Mouse (Mus musculus) thymus, postnatal 25 days (tissue): ENCODE data around the gene Atmin.

ENCODE experiments used
- DNase-seq: peaks from one replicate; pipeline ENCODE4 v3.0.0; 2022

Atmin gene

DNA sequence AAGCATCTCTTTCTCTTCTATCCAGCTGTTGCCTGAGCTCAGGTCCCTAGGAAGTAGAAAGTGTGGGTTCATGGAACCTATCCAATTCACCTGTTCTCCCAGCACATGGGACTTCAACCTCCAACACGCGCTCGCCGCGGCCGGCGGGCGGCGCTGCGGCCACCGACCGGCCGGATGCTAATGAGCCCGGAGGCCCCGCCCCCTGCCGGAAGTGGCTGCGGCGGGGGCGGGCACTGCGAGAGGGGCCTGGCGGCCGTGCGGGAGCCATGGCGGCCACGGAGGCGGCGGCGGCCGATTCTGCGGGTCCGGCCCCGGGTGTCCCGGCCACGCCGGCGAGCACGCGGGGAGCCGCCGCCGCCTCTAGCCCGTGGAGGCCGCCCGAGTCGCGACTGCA, at the start of gene Atmin:
Atmin (plus strand) TSS at position 233 of the 394 bp plus-strand sequence.
- DNase-seq = peak; percentile 83

GRCm38 (mm10) chr8:116893938-116894337, 49.3 kb upstream of the Atmin start:
- no peak for DNase-seq

DNA sequence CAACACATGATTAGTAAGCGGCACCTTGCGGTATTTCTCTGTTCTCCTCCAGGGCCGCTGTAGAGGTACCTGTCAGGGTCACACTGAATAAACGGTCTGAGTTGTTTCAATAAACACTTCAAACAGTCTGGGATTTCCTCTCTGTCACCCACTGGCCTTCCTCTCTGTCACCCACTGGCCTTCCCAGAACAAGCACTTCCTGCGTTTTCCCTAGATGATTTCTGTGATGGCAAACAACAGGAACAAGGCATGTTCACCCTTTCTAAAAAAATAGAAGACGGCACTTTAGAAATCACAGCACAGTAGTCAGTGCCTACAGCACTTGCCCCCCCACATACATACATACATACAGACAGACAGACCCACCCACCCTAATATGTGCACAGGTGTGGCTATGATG, 47.7 kb upstream of the Atmin start:
- no peak for DNase-seq

DNA sequence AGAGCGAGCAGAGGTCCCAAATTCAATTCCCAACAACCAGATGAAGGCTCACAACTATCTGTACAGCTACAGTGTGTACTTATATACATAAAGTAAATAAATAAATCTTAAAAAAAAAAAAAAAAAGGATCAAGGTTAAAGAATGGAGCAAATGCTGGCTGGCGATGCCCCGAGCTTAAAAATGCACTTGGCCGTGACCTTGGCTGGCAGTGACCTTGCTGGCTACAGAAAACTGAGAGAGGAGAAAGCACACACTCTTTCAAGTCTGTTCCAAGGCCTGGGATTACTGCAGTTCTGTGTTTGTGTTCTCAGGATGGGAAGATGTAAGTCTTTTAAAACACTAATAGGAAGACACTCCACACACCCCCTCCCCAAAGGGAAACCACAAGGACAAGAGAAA, 38.5 kb upstream of the Atmin start:
- DNase-seq = no peak

DNA sequence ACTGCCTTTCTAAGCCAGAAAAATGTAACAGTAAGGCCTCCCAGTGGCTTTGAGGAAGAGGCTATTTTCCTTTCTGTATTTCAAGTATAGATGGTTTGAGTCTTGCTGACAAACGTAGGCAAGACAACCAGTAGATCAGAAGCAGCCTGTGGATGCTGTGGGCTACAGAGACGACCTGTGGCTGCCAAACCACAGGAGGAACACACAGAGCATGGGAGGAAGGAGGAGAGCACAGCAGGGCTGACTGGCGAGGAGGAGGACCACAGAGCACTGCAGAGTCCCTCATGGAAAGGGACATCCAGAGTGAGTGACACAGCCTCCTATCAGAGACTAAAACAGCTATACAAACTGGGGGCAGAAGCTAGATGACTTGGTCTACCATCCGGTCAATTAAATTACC, 37.9 kb upstream of the Atmin start:
- DNase-seq = peak; percentile 23

DNA sequence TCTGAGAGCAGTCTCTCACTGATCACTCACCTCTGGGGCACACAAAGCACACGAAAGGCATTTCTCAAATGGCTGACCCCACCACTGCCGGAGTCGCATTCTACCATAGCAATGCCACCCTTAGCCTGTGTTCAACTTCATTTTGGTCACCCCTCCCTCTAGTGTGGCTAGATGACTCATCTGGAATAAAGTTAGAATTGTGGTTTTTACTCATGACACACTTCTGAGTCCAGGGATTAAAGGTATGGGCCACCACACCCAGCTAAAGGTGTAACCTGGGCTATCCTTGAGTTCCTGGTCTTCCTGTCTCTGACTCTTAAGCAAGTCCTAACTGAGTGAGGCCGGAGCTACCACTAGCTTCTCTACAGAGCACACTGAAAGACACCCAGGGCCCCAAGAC, 37.4 kb upstream of the Atmin start:
- DNase-seq = no peak

DNA sequence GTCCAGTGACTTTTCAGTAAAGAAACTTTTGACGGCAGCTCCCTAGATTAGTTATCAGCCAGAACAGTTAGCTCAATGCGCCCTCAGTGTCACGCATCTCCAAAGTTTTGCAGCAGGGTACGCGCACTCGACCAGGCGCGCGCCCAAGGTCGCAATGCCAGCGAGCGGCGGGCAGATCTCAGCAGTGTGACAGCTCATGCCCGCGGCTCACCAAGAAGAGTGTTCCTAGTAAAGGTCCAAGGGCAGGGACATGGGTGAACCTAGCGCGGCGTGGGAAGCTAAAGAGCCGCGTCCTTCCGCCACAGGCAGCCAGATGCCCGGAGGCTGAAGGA, 22.2 kb upstream of the Atmin start:
- DNase-seq = no peak

GRCm38 (mm10) chr8:116921337-116922059, 21.7 kb upstream of the Atmin start, which contains the start of the genes Cmc2 and Cenpn:
TSS of gene Cmc2 (minus strand) at chr8:116921455.
TSS of gene Cenpn (plus strand) at chr8:116921730.
- DNase-seq = peak; percentile 92

- no peak for DNase-seq
Measured at GRCm38 (mm10) chr8:116922060-116922757, 21.0 kb upstream of the Atmin start.

DNA sequence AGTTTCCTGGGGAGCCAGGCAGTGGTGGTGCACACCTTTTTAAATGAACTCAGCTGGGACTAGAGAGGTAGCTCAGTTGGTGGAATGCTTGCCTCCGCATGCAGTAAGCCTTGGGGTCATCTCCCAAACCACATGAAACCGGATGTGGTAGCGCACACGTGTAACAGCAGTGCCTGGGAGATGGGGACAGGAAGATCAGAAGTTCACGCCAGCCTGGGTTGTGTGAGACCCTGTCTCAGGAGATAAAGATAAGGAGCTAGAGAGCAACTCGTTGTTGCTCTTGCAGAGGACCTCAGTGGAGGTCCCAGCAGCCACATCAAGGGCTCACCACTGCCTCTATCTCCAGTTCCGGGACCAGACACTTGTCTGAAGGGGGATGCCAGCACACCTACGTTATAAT, 19.7 kb upstream of the Atmin start:
- peak; percentile 59 for DNase-seq

DNA sequence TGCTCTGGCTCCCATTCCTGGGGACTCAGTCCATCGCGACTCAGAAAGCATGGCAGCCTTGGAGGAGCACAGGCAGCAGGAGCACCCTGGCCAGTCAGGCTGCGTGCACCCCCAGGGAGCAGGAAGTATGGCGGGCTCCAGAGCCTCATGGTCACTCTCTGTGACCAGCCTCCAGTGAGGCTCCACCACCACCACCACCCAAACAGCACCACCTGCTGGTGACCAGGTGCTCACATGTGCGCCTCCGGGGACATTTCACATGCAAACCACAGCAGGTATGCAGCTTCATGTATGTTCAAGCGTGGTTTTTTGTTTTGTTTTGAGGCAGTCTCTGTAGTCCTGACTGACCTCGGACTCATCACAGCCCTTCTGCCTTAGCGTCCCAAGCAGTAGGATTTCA, 15.3 kb upstream of the Atmin start:
- peak; percentile 73 for DNase-seq

DNA sequence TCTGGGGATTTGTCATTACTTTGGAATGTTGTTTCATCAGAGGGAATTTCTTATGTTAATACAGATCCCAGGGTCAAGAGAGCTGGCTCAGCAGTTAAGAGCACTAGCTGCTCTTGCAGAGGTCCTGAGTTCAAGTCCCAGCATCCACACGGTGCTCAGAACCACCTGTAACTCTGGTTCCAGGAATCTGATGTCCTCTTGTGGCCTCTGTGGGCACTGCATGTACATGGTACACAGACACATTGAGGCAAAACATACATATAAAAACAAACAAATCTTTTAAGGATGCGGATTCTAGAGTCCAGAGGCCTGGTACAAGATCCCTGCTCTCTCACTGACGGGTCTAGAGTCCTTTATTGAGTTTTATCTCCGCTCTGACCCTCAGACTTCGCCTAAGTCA, 14.6 kb upstream of the Atmin start:
- no peak for DNase-seq

DNA sequence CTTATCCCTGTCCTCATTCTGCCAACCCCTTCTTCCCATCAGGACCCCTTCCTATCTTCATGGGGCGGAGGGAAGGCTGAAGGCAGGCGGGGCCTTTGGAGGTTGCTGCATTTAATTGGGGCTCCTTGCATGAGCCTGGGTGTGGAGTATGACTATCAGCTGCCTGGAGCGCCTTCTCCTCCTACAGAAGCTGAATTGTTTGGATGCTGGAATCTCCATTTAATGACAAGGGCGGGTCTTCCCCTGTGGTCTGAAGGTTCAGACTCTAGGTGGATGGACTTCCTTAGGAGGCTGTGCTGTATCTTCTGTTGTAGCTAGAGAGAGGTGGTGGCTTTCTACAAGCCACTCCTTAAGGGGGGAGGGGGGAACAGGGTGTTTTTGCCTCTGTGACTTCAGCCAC, 8.2 kb upstream of the Atmin start:
- no peak for DNase-seq

DNA sequence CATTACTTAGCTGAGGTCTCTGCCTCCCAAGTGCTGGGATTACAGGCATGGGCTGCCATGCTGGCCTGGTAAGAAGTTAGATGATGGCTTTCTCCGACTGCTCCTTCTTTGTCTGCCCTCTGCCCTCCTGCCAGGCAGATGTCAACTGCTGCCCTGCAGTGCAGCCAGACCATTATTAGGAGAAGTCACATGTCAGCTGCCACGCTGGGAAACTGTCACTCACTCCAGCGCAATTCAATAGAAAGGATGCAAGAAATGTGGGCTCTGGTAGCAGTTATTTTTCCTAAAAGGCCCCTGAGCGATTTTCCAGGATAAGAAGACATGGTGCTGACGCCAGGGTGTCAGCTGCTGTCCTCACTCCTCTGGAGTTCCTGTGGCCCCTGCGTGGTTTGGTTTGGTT, 7.7 kb upstream of the Atmin start:
- DNase-seq = no peak

- no peak for DNase-seq
Measured at GRCm38 (mm10) chr8:116942284-116943058, 722 bp upstream of the Atmin start.

GRCm38 (mm10) chr8:116943555-116944384, 577 bp downstream of the Atmin start:
- DNase-seq = peak; percentile 44

- DNase-seq = no peak
Measured at GRCm38 (mm10) chr8:116944385-116944696, 1.1 kb downstream of the Atmin start.

GRCm38 (mm10) chr8:116945169-116945910, 2.1 kb downstream of the Atmin start:
- DNase-seq = no peak

GRCm38 (mm10) chr8:116946268-116946838, 3.2 kb downstream of the Atmin start:
- DNase-seq = peak; percentile 27

GRCm38 (mm10) chr8:116946851-116947250, 3.7 kb downstream of the Atmin start:
- DNase-seq = no peak

DNA sequence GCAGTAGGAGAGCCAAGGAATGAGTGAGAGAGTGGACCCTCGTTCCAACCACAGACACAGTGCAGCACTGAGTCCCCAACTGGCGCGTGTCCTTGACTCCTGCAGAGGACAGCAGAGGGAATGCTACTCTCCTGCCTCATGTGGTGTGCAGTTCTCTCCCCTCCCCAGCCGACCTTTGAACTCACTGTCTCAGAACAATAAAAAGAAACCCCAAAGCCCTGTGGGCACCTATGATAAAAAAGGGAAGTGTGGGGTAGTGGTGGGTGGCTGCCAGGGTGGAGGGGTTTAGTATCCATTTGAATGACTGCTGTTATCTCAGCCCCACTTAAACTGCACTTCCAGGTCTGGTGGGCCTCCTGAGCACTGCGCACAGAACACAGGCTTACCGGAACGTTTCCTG, 4.4 kb downstream of the Atmin start:
- DNase-seq = no peak

- no peak for DNase-seq
Measured at GRCm38 (mm10) chr8:116951369-116951768, 8.2 kb downstream of the Atmin start.
